Mouse (Mus musculus): ENCODE data around the gene Ppp1ca.

Gene Ppp1ca

DNA sequence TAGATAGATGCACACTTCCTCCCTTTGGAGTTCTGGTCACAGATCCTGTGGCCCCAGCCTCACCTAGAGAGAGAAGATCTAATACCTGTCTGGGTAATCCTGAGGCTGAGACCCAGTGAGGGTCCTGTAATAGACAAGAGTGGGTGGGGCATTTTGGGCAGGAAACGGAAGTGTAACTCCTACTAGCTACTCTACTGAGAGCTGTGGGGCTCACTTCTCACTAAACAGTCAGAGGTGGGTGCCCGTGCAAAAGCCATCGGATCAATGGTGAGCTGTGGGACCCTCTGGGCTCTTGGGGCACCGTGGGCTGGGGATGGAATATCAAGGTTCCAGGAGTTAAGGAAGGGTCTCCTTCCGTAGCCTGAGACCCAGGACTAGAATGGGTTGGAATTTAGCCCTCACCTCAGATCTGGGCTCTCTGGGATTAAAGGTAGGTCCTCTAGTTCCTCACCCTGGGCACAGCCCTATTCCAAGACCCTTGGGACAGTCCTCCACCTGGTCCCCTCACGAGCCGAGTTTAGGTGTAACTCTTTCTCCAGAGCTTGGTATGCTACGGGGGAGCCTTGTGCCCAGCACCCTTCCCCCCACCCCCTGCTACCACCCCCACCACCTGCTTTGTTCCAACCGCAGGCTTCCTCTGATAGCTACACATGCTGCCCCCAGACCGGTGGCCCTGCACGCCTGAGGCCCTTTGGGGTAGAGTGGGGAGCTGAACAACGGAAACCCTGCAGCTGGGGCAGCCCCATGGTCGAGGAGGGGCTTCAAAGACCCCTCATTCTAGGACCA, 37.2 kb upstream of the Ppp1ca start:
- no peak for DNase-seq (ENCODE audit: low read depth)

DNA sequence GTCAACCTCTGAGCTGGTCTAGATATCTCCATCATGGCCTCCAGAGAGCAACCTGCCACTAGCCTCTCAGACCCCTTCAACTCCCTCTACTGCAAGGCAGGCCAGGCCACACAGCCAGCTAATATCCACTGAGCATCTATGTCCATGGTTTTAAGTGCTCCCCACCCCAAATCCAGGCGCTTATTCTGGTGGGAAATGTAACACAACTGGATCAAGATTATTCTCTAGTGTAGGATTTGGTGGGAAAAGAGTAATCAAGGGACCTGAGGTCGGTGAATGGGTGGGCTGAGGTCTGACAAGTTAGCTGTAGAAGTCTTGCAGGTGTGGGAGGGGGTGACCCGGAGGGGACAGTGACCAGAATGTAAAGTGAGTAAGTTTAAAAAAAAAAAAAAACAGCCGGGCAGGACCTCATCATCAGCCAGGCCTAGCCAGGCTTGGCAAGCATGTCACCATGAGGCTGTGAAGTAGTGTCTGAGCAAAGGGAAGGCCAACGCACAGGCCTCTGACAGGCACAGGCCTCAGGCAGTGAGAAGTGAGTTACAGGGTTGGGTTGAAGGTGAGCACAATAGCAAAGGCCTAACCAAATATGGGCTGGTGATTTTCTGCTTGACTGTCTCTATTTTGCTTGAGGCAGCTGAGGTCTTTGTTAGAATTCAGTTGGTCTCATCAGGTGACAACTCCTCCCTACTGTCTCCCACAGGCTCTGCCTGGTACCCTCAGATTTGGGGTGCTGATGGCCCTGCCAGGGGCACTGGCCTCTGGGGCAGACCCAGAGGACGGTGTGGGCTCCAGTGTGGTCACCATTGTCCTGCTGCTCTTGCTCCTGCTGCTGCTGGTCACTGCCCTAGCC, 36.4 kb upstream of the Ppp1ca start:
- no peak for DNase-seq (ENCODE audit: low read depth)

DNA sequence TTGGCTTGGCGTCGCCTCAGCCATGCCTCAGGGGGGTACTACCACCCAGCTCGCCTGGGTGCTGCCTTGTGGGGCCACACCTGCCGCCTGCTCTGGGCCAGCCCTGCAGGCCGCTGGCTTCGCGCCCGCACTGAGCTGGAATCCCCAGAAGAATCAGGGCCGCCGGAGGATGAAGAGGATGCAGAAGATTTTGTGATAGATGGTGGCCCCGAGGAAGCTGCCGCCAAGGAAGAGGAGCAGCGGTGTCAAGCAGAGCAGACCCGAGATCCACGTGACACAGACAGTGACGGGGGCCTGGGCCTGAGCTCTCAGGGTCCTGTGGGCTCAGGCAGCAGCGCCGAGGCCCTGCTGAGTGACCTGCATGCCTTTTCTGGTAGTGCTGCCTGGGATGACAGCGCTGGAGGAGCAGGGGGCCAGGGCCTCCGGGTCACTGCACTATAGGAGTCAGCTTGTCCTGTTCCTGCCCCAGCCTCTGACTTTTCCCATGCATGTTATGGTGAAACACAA, 35.7 kb upstream of the Ppp1ca start:
- DNase-seq (ENCODE audit: low read depth) = no peak

DNA sequence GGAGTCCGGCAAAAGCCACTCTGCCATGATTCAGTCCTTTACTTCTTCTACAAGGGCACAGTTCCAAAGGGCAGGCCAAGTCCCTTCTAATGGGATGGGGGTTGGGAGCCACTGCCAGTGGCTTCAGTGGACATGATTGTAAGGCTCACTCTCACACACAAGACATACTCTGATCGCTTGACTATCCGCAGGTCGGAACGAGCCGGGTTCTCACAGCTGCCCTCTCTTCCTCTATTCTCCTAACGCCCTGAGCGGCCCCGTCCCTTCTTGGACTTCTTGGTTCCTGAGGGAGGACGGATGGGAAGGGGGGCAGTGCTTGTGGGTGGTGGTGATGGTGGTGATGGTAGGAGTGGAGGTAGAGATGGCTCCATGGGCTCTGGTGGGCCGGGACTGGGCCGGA, 35.1 kb upstream of the Ppp1ca start:
- DNase-seq (ENCODE audit: low read depth) = no peak

DNA sequence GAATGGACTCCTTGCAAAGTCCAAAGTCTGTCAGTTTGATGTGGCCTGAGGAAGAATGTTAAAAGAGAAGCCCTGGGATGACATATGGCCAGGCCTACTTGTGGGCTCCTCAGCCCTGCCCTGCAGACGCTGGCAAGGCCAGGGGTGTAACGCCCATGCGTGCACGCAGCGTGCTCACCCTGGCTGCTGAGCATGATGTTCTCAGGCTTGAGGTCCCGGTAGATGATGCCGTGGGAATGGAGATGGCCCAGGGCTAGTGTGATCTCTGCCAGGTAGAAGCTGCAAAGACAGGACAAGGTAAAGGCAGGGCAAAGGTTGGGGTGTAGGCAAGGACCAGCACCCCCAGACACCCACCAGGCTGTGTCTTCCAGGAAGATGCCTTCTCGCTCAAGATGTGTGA, 32.8 kb upstream of the Ppp1ca start:
- DNase-seq (ENCODE audit: low read depth) = no peak

DNA sequence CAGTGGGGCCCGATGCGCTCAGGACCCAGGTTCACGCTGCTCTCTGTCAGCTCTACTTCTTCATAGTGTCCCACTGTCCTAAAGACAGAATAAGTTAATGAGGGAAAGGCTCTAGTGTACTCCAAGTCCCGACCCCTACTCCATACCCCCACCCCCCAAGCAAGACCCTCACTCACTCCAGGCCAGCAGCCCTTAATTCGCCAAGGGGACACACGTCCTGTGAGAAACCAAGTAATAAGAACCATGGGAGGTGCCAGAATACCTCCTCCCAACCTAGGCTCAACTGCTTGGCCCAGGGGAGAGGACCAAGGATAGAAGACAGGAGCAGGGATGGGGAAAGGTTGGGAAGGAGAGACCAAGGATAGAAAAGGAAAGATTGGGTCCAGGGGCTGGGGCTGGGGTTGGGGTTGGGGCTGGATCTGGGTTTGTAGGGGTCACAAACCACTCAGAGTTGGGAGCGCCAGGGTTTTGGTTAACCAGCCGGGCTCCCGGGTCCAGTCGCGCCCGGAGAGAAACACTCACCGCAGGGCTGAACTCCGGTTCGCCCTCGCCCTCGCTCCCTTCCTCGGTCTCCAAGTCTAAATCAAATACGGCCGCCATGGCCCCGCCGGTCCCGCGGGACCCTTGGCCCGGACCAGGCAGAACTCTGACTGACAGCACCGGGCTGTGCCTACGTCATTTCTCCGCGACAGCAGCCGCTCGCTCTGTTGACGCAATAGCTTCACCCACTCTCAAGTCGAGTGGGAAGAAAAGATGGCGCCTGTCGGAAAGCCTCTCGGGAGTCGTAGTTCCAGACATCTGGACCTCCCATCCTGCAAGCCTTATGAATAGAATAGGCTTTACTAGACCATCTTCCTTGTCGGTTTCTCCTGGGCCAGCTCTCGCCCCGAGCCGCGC, 29.0 kb upstream of the Ppp1ca start, which contains the start of gene Rps6kb2:
Rps6kb2 (minus strand) TSS at position 709 of the 897 bp plus-strand sequence.
- DNase-seq (ENCODE audit: low read depth) = peak; percentile 96

DNA sequence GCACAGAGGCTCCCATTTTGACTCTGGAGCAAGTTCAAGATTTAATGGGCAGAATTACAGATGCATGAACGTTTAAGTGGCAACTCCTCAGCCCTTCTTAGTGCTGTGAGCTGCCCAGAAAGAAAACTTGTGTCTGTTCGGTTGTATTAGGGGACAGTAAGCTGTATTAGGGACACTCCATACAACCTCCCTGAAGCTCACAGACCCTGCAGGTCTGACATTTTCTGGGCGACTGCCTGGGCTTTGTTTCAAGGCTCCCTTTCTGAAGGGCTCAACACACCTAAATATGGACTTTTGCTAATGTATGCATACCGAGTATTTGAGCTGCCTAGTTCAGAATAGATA, 28.4 kb upstream of the Ppp1ca start:
- no peak for DNase-seq (ENCODE audit: low read depth)

DNA sequence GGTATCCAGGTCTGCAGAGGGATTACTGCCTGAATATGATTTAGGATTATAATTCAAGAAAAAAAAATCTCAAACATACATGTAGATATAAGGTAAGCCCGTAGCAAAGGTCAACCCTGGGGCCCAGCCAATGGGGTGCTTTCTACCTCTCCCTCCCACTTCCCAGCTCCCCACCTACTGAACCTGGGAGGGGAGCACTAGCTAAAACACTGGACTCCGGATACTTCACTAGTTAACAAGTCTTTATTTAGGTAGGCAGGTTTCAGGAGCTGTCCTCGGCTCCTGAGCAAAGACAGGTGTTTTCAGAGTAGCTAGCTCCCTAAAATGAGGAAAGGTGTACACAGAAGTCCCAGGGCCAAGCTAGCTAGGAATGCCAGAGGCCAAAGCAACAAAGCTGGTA, 27.8 kb upstream of the Ppp1ca start:
- DNase-seq (ENCODE audit: low read depth) = no peak

DNA sequence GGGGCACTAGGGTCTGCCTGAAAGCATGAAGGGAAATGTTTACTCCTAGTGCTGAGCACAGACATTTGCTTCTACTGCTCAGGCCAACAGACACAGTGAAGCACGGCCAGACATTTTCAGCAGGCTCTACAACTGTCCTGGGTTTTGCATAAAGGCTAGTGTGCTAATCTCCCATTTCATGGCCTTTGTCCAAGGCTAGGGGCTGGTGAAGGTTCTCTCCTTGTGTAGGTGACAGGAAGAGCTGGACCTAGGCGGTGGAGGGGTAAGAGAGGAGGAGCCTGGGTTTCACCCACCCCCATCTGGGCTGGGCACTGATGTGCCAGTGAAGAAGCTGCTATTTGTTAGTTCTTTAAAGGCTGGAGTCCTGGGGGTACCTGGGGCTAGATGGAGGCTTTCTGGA, 27.1 kb upstream of the Ppp1ca start:
- no peak for DNase-seq (ENCODE audit: low read depth)

DNA sequence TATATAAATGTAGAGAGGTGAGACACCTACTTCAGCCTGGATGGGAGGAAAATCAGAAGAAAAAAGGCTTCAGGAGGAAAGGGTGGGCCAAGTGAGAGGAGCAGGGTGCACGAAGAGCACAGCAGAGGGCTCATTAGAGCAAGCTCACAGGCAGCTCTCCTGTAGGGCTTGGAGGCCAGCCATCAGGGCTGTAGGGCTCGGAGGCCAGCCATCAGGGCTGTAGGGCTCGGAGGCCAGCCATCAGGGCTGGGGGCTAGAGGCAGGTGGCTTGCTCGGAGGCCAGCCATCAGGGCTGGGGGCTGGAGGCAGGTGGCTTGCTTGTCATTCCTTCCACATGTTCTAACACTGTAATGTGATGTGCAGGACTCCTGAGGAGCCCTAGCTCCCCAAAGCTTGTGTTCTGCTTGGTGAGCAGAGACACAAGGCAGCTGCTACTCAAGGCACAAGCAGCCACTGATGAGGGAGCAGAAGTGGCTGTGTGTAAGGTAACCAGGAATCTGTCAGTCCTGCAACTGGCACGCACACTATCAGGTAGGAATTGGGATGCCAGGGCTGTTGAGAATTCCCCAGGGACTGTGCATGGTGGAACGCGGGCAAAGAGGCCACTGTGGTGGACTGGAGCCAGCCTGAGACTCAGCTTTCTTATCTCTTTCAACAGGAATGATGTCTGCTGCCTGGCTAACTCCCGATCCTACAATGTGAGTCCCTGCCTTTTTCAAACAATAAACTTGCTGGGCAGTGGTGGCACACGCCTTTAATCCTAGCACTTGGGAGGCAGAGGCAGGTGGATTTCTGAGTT, 25.0 kb upstream of the Ppp1ca start:
- no peak for DNase-seq (ENCODE audit: low read depth)

DNA sequence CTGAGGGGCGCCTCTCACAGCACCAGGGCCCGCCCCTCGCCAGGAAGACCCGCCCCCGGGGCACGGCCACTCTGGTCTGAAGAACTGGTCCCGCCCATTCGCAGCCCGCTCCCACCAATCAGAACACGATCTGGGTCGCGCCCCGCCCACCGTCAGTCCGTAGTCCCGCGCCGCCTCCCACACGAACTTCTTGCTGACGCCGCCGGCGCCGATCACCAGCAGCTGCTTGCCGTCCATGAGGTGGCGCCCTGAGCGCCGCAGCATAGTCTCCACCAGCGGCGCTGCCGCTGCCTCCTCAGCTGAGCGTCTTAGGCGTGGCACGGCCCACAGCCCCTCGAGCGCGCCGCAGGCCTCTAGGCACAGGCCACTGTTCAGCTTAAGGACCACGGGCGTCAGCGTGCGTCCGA, 22.5 kb upstream of the Ppp1ca start:
- DNase-seq (ENCODE audit: low read depth) = peak; percentile 92

DNA sequence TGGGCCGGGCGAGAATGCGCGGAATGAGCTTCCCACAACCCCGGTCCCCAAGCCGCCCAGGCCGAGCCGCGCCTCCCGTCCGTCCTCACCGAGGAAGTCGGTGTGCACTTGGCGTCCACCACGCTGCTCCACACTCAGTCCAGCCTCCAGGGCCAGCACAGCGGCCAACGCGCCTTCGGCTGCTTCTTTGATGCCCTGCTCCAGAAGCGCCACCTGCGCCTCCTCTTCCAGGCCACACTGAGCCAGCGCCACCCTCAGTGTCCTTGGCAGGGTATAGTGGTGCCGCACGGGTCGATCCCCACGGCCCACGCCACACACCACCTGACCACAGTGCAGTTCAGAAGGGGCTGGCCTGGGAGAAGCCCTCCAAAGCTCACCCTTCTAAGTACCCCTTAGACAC, 22.1 kb upstream of the Ppp1ca start:
- no peak for DNase-seq (ENCODE audit: low read depth)

DNA sequence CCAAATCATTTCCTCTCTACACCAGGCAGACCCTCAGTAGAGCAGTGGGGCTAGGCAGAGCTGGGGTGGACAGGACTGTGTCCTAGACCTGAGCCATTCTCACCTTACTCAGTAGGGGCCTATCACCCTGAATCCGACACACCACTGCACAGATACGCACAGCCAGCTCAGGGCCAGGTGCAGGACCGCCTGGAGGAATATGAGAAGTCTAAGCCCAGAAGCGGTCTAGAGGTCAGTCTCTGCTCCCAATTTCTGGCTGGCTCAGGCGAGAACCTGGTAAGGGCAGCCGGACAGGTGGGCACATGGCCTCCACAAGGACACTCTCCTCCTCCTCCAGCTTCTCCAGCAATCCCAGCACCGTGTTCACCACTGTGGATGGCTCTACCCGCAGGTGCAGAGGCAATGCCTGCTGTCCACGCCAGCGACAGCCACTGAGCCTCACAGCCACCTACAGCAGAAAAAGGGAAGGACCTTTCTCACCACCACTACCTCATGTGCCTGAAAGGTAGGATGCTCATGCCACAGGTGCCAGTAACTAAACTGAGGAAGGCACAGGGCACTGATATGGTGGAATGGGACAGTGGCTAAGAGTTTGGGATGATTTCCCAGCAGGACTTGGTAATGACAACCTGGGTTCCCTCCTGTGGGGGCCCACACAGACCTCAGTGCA, 21.0 kb upstream of the Ppp1ca start:
- no peak for DNase-seq (ENCODE audit: low read depth)

DNA sequence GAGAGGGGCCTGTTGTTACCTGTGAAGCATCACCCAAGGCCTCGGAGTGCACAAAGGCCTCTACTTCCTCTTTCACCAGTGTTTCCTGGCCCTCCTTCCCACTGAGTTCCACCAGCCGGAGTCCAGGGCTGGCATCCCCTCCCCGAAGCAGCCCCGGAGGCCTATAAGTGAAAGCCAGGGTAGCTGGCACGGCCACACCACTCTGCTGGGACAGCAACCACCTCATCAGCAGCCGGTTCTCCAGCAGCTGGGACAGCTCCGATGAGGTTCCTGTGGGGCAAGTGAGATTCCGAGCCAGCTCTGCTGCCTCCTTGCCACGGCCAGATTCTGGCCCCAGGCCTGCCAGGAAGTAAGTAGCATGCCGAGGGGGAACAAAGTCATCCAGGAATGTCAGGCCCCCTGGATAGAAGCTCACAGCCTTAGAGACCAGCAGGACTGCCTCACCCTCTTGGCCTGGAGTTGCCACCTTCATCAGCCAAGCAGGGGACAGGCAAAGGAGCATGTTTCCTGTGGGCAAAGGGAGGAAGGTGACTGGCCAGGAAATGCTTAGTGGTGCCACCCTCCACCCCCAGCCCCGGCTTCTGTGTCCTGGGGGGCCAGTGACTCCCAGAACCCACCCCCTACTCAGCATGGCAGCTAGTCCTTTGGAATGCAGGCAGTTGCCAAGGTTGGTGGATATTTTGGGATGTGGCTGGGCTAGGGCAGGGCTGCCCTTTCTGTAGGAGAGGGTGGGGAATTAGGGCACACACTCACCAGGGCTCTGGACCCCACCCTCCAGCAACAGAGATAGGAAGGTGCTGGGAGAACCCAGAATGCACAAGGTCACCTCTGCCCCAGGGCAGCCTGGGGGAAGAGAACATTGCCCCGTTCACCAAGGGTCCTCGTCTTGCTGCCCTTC, 20.2 kb upstream of the Ppp1ca start:
- DNase-seq (ENCODE audit: low read depth) = no peak

DNA sequence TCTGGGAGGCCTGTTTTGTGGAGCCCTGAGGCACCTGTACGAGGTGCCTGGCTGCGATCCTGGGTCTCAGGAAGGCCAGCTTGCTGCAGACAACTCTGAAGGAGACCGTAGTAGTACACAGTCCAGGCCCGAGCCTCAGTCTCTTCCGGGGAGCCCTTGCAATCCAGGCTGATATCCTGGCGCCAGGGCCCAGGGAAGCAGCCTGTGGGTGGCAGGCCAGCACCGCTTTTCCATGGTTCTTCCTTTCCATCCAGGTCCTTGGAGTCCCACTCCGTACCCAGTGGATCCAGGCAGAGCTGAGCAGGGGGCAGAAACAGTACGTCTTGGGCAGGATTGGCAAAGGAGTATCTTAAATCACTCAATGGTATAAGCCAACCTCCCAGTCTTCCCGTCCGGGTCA, 18.9 kb upstream of the Ppp1ca start:
- DNase-seq (ENCODE audit: low read depth) = no peak

DNA sequence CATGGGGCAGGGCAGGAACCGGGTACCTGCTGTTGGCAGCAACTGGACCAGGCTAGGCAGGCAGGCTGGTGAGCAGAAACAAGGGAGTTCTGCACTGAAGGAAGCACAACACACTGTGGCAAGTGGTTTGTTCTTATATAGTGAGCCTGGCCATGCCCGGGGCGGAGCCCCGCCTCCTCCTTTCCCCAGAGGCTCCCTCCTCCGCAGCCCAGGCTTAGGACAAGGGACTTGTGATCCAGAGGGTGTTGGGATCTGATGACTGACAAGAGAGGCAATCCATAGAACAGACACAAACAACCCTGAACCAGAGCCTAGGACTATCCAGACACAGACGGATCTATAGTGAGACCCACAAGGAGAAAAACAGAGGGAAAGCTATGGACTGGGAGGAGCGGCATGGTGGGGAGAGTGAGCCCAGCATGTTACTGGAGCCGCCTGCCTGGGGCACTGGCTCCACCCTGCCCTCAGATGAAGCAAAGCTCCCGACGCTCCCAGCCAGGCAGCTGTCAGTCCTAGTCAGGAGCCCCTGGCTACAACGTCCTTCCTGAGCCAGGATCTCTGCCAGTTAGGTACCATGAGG, 16.4 kb upstream of the Ppp1ca start, which contains the start of gene Carns1:
Carns1 (minus strand) TSS at position 112 of the 580 bp plus-strand sequence.
- no peak for DNase-seq (ENCODE audit: low read depth)

DNA sequence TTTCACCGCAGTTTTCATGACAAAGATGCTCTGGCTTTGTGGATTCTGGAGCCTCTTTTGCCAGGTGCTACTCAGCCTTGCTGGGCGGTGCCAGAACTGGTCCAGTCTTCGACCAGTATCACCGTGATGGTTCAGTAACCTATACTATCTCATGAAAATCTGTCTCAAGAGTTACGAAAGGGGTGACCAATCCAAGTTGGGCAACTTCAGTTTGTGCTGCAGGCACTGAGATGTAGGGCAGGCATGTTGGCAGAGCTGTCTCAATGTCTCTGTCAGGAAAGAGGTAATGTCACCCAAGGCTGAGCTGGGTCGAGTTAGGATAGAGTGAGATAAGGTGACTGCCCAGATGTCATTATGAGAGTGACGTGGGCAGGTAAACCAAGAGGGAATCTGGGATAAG, 11.5 kb upstream of the Ppp1ca start:
- no peak for DNase-seq (ENCODE audit: low read depth)

DNA sequence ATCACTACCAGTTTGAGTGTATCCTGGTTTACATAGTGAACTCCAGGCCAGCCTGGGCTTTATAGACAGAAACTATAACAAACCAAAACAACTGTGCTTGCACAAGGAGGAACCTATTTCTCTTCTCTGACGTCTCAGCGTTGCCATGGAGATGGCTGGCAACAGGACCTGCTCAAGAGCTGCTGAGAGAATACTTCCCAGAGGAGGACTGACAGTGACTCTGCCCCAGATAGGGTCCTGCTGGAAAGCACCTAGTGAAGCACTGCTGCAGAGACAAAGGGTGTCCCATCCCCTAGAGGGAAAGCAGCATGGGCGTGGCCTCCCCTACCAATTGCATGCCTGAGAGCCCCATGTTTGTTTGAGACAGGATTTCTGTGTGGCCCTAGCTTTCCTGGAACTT, 10.0 kb upstream of the Ppp1ca start:
- no peak for DNase-seq (ENCODE audit: low read depth)

DNA sequence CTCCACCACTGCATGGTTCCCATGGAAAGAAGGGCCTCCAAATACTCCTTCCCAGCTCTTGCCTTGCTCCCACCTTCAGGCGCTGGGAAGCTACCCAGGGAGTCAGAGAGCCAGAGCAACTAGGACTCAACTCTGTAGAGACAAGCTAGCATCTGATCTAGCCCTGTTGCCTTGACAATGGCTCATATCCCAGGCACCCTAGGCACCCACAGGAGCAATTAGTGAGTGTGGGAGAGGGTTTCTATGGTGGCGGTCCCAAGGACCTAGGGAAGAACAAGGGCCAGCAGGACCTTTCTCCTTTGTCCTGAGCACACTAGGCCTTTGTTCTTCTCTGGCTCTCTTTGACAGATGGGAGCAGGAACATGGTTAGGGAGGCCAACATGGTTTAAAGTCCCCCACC, 8.2 kb upstream of the Ppp1ca start:
- DNase-seq (ENCODE audit: low read depth) = no peak
